Mouse (Mus musculus): ENCODE measurements around the gene Timm13.

The Timm13 gene

DNA sequence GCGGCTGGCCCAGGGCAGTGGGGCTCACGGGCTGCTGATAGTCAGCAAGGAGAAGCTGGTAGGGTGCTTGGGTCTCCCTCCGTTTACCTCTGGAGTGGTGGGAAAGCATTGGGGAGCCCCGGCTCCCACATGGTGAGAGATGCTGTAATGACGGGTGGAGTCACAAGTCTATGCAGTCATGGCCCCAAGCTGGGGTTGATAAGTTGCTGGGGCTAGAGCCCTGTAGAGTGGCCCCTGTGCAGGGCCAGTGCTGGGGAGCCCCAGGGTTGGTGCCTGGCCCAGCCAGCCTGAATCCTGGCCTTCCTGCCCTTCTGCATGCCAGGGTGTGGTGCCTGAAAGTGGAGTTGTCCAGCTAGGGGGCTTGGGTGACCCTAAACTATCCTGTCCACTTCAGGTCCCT lies 38.5 kb downstream of the Timm13 start:
- DNase-seq (ENCODE audit: low spot score), result no peak

DNA sequence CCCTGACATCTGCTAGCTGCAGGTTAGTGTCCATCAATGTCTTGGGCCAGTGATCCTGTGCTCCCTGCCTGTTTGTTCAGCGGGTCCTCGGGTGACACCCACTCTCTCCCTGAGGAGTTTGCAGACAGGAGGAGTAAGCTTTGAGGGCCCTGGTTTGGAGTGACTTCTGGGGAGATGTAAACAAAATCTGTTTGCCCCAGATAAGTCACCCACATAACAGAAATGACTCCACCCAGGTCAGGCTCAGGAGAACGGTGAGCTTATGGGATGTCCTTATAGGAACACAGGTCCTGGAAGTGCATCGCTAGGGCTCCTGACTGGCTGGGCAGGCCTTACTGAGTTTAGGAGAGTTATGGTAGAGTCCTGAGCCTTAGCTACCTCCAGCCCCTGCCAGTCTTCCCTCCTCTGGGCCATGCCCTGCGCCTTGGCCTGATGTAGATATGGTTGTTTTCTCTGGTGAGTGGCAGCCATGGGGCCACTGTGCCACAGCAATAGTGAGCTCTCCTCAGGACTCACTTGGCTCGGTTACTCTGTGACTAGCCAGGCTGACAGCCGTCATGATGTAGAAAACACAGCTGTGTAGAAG lies 42.3 kb downstream of the Timm13 start:
- DNase-seq (ENCODE audit: low spot score), result peak; percentile 92

DNA sequence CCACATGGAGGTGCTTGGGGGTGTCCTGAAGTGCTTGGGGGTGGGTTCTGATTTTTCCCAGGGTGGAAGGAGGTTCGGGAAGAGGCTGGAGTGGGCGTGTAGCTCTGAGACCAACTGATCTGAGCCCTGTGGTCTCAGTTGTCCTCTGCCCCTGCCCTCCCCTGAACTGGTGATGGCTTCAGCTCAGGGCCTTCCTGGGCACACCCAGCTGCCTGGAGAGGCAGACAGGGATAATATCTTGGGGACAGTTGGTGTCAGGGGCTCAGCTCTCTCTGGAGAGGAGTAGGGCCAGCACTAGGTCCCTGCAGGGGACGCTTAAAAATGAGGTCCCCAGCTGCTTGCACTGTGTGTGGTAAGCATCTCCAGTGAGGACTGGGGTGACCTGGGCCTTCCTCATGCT lies 42.9 kb downstream of the Timm13 start:
- peak; percentile 60 for DNase-seq (ENCODE audit: low spot score)

DNA sequence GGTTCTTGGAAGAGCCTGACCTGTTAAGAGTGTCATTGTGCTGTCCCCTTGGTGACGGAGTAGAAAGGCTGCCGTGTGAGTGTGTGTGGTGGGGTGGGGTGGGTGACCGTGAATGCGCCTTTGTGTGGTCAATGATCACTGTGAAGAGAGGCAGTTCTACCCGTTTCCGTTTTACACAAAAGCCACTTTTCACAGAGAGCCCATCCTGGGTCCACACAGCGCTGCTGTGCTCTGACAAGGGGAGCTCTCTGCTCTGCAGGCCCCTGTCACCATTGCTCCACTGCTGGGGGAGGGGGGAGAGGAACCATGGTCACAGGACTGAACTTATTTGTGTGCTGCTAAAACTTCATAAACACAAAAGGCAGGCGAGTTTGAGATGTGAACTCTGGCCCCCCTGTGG lies 43.4 kb downstream of the Timm13 start:
- DNase-seq (ENCODE audit: low spot score), result no peak

DNA sequence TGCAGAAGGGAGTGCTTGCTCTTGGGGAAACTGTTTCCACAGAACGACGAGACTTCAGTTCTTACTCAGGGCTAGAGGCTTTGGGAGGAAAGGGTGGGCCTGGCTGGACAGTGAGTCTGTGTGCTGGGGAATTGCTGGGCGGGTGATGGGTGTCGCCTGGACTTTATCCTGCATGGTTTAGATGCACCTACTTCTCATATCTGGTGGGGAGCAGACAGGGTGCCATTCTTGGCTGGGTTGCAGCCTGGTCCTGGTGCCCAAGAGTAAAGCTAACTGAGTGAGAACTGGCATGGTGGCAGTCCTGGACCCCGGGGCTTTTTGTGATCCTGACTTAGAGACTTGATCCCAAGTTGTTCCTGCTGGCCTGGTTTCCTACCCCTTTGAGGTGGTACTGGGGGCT lies 43.9 kb downstream of the Timm13 start:
- DNase-seq (ENCODE audit: low spot score), result no peak

DNA sequence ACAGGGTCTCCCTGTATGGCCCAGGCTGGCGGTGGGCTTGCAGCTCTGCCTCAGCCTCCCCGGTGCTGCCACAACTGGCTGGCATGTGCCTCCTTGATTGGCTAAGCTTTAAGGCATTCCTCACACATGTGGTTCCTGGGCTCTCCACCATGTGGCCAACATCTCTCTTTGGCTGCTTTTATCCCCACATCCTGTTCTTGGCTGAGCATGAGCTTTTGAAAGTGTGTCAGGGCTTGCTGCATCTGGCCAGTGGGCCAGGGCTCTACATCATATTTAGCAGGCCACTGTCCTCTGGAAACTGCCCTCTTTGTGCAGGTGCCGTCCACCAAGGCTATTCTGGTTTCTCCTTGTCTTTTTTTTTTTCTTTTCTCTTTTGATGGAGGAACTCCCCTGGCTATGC lies 44.5 kb downstream of the Timm13 start:
- DNase-seq (ENCODE audit: low spot score), result no peak

DNA sequence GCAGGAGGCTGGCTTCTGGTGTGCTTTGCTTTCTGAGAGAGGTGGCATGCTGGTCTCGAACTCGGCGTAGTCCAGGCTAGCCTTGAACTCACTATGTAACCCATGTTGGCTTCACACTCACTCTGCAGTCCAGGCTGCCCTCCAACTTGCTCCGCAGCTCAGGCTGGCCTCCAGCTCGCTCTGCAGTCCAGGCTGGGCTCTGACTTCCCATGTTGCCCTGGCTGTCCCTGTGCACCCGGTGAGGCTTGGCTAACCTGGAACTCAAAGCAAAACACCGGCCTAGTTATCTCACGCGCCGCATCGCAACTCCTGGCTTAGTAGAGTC lies 45.1 kb downstream of the Timm13 start:
- DNase-seq (ENCODE audit: low spot score), result no peak

DNA sequence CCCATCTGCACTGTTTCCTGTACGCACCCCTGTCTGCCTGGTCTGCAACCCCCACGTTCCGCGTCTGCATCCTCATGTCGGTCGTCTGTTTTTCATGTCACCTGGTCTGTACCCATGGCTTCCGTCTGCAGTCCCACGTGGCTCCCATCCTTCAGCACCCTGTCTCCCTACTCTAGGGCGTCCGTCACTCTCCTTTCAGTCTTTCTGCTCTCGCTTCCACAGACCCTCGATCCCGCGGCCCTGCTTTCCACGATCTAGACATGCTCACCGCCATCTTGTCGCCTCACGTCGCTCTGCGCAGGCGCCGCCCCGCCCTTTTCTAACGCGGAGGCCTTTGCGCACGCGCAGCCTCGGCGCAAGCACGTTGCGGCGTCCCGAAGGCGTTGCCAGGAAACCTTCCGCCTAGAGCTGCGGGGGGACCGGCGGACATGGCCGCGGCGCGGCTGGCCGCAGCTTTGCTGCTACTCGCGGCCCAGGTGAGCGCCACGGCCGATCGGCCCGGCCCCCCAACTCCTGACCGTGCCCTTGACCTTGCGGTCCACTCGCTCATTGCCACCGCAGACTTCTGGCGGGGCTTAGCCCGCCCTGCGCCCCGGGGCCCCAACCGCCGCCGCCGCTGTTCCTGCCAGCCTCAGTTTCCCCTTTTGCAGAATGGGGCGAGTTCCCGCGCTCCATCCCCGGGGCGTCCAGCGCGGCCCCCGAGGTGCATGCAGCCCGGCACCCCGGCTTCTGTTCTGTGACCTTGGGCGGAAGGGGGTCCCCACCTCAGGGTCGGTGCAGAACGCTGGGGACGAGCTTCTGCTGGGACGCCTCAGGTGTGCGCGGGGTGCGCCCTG lies 45.6 kb downstream of the Timm13 start, which contains the start of the genes Lsm7 and Sppl2b:
Gene Lsm7, minus strand, starts transcription at position 297 of the 836 bp plus-strand sequence.
Gene Sppl2b, plus strand, starts transcription at position 363 of the 836 bp plus-strand sequence.
- peak; percentile 93 for DNase-seq (ENCODE audit: low spot score)
